Mouse (Mus musculus) cerebellum, adult (tissue): ENCODE results near the gene Klk6.

Experiments
- ATAC-seq: cut with Nextera tagmentation; 2 replicates; pipeline ENCODE4 v1.9.2; 2017; ENCODE audit warnings: mild to moderate bottlenecking, moderate library complexity, mixed read lengths; ENCODE audit not compliant: insufficient number of reproducible peaks, low FRiP score, low TSS enrichment

Klk6 gene

DNA sequence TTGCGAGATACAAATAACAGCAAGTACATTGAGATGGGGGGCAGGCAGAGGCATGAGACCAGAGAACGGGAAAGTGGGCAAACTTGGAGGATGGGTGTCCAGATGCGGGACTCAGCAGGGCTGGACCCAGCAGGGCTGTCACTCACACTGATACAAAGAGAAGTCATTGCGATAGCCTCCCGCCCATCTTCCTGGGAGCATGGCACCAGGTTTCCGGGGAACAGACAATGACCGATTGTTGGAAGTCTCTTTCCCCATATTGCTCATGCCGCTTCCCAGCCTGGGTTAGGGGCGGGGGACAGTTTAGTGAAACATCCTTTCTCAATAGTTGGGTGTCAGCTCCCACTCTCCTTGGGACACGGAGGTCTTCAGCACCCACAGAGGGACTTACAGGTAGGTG, at the start of gene Klk6:
Klk6 (plus strand) TSS at position 301 of the 400 bp plus-strand sequence.
- ATAC-seq: no peak

DNA sequence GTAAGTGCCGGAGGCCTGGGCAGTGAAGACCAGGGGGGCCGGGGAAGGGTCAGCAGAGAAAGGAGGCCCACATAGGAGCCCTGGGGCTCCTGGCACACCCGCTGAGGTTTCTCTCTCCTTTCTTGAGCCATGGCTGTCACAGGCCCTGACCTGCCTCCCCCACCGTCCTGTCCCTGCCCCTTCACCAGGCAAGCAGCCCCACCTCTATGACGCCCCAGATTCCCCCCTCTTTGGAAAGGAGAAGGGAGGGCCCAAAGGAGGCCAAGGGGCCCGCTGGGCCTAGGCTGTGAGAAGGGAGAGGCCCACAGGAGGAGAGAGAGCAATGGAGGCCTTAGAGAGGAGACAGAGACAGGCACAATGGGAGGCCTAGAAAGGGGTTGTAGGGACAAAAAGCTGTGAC, 49.5 kb upstream of the Klk6 start:
- ATAC-seq: no peak

DNA sequence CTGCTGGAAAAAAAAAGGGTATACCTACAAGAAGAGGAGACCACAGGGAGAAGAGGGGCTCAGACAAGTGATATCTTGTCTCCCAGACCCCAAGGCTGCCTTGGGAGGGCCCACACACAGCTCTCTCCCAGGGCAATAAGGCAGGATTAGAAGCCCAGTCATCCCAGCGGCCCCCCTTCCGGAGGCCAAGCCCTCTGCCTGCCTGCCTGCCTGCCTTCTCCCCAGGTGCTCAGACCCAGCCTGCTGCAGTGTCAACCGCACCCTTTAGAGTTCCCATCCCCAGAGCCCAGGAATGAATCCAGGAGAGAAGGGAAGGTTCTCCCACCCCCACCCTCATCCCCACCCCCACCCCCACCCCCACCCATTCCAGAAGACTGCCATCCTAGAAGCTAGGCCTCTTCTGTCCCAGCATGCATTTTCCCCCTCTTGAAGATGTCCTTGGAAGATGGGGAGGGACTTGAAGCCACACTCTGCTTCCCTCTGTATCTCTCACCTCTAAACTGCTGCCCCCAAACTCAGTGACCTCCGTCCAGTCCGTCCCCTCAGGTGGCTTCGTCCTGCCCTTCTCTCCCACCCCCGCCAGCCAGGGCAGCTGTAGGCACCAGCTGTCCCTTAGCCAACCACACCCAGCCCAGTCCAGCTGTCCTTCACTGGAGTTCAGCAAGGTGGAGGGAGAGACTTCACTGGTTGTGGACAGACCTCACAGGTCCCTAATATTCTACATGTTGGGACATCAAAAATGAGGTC, 48.8 kb upstream of the Klk6 start:
- no peak for ATAC-seq

DNA sequence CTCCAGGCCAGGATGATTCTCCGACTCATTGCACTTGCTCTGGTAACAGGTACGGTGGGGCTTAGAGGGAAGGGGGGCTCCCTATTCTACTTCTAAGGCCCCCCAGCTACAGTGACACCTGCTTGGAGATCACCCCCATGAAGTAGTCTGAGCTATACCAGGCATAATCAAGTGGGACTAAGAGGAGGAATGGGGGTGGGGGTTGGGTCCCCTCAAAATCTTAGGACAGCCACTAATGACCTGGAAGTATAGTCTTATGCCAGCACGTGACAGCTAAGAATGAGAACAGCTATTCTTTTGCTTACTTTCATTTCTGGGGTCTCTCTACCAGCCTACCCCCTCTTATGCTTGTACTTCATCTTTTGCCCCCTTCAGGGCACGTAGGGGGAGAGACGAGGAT, 47.8 kb upstream of the Klk6 start:
- ATAC-seq: no peak

DNA sequence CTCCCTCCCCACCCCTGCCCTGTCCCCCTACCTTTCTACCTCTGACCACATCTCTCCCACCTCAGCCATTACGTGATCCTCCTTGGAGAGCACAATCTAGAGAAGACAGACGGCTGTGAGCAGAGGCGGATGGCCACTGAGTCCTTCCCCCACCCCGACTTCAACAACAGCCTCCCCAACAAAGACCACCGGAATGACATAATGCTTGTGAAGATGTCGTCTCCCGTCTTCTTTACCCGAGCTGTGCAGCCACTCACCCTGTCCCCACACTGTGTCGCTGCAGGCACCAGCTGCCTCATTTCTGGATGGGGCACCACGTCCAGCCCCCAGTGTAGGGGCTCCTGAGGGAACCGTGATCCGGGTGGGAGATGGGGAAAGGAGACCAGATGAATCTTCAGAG, 46.9 kb upstream of the Klk6 start:
- ATAC-seq: no peak

DNA sequence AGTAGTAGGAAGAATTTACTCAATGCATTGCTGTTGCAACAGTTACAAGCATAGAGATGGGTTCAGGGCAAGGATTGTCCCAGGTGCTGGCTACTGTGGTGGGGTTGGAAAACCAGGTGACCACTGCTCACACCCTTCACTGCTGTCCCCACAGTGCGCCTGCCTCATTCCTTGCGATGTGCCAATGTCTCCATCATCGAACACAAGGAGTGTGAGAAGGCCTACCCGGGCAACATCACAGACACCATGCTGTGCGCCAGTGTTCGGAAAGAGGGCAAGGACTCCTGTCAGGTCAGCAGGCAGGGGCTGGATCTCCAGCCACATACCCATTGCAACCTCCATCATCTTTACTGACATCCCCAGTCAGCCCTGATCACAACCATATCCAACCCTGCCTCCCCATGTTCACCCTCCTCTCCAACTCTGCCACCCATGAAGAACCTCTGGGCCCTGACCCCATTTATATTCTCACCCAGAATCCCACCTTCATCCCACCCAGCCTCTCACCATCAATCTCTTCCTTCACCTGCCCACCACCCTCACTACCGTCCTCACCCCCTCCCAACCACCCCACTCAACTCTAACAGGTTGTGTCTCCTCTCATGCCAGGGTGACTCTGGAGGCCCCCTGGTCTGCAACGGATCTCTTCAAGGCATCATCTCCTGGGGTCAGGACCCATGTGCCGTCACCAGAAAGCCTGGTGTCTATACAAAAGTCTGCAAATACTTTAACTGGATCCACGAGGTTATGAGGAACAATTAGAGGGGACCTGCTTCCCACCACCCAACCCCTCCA, 45.9 kb upstream of the Klk6 start:
- ATAC-seq: no peak

DNA sequence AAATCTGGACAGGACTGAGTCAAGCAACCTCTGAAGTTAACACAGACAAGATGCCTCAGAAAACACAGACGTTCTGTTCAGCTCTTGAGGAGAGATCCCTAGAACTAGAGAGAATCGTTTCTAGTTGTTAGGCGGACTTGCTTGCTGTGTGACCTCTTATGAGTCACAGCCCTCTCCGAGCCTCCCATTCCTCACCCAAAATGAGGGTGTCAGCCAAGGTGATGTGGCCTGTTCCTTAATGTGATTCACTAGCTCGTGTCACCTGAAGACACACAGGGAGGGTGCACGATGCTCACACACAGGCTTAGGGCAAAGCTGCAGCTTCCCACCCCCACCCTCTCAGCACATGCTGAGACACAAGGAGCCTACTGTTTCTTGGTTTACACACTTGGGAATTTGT, 44.1 kb upstream of the Klk6 start:
- no peak for ATAC-seq

DNA sequence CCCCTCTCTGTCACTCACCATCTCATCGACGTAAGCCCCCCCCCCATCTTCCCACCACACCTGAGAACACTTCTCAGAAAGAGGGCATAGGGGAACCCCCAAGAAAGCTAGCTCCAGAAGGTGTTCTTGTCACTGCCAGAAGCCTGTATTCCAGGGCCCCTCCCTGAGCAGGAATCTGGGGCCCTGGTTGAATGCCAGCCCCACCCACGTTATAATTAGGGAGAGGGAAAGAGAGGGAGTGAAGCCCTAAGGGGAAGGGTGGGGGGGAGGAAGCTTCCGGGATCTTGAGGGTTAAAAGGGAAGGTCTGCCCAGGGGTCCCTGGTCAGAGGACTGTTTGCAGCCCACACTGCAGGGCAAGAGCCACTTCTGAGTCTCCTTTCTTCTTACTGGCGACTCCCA, 43.6 kb upstream of the Klk6 start, which contains the start of gene Klk10:
Klk10 (plus strand) TSS at position 290 of the 400 bp plus-strand sequence.
- no peak for ATAC-seq

DNA sequence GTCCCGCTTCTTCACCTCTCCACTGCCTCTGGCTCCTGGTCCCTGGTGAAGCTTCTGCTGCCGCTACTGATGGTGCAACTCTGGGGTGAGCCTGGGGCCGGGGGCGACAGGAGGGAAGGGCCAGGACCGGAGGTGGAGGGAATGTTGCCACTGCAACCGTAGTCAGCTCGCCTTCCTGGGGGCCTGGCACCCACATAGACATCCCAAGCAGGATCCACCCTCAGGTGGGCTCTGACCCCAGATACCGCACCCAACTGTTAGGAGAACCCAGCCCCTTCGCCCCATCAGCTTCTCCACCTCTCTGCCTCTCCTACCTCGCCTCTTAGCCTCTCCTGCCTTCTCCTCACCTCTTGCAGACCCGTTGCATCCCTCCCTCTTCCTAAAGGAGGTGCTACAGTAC, 42.8 kb upstream of the Klk6 start:
- no peak for ATAC-seq

DNA sequence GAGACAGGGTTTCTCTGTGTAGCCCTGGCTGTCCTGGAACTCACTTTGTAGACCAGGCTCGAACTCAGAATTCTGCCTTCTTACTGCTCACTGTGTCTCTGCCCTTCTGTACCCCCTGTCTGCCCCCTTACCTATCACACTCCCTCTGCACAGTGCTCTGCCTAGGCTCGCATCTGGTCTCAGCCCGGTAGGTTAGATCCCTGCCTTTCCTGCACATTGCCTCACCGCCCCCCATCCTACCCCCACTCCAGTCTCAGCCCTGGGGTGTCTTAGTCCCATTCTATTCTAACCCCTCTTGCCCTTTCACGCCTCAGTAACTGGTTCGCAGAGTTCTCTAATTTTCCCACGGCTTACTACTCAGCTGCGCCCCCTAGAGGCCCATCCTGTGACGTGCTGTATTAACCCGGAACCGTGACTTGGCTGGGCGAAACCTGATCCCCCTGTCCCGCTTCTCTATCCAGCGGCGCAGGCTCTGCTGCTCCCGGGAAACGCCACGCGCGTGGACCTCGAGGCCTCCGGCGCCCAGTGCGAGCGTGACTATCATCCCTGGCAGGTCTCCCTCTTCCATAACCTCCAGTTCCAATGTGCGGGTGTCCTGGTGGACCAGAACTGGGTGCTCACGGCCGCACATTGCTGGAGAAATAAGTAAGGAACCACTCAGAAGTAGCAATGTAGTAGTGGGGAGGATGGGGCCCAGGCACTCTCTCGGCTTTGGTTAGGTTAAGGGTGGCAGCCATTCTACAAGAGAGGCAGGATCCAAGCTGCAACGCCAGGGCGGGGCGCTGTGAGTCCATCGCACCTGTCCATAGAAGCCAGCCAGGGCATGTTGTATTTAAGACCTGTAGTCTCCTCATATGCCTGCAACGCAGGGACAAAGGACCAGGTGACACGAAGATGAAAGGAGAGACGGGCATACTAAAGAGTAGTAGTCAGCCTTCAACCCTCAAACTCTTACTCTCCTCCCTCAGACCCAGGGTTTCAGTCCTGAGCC, 41.7 kb upstream of the Klk6 start:
- no peak for ATAC-seq

DNA sequence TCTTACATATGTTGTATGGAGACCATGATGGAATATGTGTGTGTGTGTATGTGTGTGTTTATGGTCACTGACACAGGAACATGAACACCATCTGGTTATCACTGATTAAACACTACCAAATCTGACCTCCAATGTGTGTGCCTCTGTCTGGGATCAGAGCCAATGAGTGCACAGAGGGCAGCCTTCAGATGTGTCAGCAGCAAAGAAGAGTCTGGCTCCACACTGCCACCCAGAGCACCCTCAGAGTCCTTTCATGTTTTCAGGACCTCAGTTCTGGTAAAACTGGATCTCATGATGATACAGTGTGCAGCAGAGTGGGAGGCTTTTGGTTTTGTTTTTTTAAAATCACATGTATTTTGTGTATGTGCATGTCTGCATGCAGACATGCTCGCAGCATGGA, 39.0 kb upstream of the Klk6 start:
- ATAC-seq: no peak

DNA sequence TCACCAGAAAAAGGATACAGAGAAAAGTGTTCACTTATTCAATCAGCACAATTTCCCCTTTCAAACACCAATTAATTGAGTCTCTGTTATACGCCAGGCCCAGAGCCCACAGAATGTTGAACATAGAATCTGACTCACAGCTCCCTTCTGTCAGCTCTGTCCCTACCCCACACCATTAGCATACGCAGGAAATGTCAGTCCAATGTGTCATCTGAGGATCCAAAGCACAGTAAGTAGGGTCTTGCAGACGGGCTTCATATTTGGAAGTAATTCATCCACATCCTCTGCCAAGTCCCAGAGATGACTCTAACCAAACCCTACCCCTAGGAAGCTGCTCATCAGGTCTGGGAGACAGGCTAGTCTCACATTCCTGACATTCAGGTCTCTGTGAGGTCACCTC, 36.2 kb upstream of the Klk6 start:
- no peak for ATAC-seq

DNA sequence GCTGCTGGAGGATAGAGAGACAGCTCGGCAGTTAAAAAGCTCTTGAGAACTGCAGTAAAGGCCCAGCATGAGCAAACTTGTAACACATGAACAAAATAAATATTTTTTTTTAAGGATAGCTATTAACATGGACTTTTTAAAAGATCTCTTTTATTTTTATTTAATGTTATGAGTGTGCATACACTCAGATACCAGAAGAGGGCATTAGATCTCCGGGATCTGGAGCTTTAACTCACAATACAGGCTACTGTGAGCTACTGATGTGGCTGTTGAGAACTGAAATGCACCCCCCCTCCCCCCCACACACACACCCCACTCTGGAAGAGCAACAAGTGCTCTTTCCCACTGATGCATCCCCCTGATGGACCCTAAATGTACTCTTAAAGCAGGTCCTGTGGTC, 35.0 kb upstream of the Klk6 start:
- ATAC-seq: no peak

DNA sequence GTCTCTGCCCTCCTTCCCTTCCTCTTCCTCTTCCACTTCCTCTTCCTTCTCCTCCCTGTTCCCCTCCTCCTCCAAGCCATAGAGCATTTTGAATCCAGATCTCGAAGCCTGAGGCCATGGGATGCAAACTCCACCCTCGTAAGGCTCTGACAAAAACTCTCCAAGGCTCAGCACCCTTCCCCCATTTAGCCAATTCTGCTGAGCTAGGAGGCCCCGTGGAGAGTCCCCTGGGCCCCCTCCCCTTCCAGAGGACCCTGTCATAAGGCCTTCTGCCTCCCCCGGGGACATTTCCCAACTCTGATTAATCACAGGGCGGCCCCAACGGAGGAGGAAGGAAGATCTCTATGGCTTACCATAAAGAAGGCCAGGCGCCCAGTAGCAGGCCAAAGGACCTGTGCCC, 32.7 kb upstream of the Klk6 start, which contains the start of gene Klk9:
Klk9 (plus strand) TSS at position 301 of the 400 bp plus-strand sequence.
- no peak for ATAC-seq

DNA sequence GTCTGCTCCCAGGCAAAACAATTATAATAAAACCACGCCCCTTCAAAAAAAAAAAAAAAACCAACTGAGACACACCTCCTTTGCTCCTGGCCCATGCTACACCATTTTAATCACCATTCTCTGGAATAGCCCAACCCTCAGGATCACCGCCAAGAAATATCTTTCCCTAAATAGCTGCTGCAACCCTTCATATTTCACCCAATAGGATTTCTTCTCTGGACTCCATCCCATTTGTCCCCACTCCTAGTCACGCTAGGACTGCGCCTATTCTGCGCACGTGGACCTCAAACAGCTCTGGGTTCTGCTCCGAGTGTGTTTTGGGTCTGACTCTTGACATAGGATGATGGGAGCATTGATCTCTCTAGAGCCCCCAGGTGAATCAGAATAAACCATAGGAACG, 27.9 kb upstream of the Klk6 start:
- no peak for ATAC-seq

DNA sequence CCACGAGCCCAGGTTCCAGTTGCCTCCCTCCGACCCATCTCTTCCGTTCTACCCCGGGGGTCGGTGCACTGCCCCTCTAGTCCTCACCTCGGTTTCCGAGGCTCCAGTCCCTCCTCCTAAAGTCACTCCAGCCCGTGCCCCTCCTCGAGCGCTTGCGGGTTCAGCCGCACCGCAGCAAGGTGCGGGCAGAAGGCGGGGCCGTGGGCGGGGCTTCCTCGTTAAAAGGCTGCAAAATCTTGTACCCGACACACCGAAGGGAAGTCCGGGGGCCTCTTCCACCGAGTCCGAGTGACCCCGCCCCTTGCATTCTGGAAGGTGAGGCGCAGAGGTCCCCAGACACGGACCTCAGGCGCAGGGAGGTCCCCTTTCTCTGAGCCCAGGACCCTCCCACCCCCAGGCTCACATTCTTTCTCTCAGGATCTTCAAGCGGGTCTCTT, 26.9 kb upstream of the Klk6 start, which contains the start of gene Klk8:
Klk8 (plus strand) TSS at position 245 of the 437 bp plus-strand sequence.
- ATAC-seq: no peak

DNA sequence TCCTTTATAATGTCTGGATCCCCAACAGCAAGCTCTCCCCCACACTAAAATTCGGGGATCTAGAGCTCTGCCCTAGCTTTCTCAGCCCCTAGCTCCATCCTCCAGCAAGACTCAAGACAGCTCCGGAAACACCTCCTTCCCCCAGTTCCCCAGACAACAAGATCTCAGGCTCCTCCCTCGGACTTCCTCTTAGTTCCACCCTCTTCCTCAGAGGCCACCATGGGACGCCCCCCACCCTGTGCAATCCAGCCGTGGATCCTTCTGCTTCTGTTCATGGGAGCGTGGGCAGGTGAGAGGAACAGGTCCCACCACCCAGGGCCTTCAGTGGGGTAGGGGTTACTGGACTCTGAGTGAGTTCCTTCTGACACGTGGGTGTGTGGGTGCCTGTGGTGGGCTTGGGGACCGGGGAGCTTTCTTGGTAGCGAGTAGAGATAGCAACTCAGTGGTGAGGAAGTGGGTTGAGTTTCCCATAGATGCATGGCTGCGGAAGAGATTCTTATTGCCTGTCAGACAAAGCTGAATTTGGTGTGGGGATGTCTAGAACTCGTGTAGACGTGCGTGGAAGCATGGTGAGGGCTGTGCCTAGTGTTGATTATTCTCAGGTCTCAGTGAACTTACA, 26.3 kb upstream of the Klk6 start:
- ATAC-seq: no peak

DNA sequence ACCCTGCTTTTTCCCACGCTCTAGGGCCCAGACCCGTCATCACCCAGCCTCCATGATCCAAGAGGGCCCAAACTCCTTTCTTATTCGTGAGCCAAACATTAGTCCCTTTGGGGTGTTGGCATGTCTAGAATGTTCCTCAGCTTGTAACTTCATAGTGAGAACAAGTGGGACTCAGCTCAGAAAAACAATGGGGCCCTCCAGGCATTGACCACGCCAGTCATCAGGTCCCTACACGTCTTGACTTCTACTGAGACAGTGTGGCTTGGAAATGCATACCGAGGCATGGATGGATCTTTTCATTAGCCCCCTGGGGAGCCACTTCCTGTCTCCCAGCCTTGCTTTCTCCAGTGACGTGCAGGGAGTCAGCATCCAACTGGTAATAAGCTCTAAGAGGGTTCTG, 24.4 kb upstream of the Klk6 start:
- no peak for ATAC-seq

DNA sequence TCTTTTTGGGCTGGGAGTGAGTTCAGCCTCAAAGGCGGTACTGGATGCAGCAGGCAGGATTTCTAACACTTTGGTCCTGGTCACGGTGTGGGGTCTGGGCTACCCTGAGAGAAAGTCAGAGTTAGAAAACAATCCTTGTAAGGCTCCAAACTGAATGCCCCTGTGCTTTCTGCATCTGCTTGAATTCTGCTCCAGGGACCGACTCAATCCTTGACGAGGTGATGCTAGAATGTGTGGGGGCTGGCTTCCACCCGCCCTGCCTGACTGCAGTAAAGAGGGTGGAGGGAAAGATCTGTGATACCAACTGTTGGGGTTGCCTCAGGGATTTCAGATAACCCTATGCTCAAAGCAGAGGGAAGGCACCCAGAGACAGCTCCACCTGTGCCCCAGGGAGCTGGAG, 13.3 kb upstream of the Klk6 start, which contains the start of gene Klk7:
Klk7 (plus strand) TSS at position 301 of the 400 bp plus-strand sequence.
- no peak for ATAC-seq

DNA sequence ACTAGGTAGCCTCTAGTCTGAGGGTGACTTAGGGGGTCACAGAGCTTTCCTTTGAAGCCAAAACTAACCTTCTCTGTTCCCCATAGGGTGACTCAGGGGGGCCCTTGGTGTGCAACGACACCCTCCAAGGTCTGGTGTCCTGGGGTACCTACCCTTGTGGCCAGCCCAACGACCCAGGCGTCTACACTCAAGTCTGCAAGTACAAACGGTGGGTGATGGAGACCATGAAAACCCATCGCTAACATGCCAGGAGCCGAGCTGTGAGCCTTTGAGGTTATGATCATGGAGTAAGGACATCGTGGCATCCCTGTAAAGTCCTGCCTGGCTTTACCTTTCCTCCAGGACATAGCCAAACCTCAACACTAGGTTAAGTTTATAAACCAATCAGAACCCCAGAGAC, 9.1 kb upstream of the Klk6 start:
- no peak for ATAC-seq
